Mouse (Mus musculus): Measurements from ENCODE around the gene Hoxd9. TPM values are rescaled to one million over a fixed set of nuclear protein-coding genes. Genes with fewer than 3 reads are reported as not detected.
A peak's percentile ranks its signal among the peaks of the same experiment; 100 is the strongest.

Hoxd9 gene
- polyA plus RNA-seq, 1 experiment from 2014 or later = 3.9 TPM

DNA sequence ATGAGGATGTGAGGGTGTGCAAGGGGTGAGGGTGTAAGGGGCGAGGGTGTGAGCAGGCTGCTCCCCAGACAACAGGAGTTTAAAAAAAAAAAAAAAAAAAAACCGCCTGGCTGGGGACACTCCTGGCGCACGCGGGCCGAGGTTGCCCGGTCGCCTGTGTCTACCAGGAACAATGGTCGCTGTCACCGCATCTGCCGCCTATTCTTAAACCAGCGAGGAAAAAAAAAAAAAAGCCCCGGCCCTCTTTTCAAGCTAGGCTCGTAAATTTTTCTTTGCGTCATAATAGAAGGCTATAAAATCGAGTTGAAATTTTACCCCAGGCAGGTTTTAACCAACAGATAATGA, 35.8 kb downstream of the Hoxd9 start:
- no peak for ATAC-seq (replicated peaks; ENCODE audit: low FRiP score, low TSS enrichment, low read depth)
- Histone ChIP-seq H3K36me3 (ENCODE audit: control insufficient read depth, insufficient read depth, low read length) (no peaks in the 10 kb centered on the region), H3K27me3 (replicated peaks; ENCODE audit: control insufficient read depth, insufficient read depth, low read length) (peaks cover 97% of the 10 kb centered on the region), H3K4me1 (replicated peaks; ENCODE audit: control insufficient read depth, insufficient read depth, low read length) (peaks cover 3% of the 10 kb centered on the region; the same call in 1 of the 2 replicates), H3K4me3 (ENCODE audit: low read depth, low read length) (peak overlapping the region; percentile 30), H3K9ac (ENCODE audit: low read length) (peak overlapping the region; percentile 32; the same call in 1 of the 2 replicates), H3K4me2 (ENCODE audit: low read length) (peak overlapping the region; percentile 49), H3K27ac (ENCODE audit: low read depth) (peak overlapping the region; percentile 70; the same call in 1 of the 2 replicates), H3K9me3 (ENCODE audit: control insufficient read depth, low read length) (no peaks in the 10 kb centered on the region)
- 4% methylated on average over 16 of the region's 16 CpGs for WGBS
- DNase-seq (ENCODE audit: low spot score) = peak; percentile 74

DNA sequence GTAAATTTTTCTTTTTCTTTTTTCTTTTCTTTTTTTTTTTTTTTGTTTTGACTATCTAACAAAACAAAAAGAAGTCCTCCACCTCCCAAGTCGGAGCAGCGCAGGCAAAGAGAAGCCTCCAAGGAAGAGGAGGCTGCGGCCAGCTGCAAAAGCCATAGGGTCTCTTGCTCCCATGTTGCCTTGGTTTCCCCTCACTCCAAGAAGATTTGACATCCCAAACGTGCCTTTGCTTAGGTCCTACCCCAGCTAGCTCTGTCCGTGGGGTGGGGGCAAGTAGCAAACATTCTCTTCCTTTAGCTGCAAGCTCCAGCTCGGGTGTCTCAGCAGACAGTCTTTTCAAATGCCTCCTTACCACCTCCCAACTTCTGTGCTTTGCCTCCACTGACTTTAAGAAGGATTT, 36.2 kb downstream of the Hoxd9 start:
- 21% methylated on average over 6 of the region's 6 CpGs for WGBS
- DNase-seq (ENCODE audit: low spot score) (peak; percentile 77), ATAC-seq (replicated peaks; ENCODE audit: low FRiP score, low TSS enrichment, low read depth) (no peak)
- H3K4me1 ChIP-seq (replicated peaks; ENCODE audit: control insufficient read depth, insufficient read depth, low read length) = peaks cover 3% of the 10 kb centered on the region; the same call in 1 of the 2 replicates
- peak overlapping the region; percentile 30 for H3K4me3 ChIP-seq (ENCODE audit: low read depth, low read length)
- no peaks in the 10 kb centered on the region for H3K9me3 ChIP-seq (ENCODE audit: control insufficient read depth, low read length)
- H3K27ac ChIP-seq (ENCODE audit: low read depth) = peak overlapping the region; percentile 70
- peak overlapping the region; percentile 49 for H3K4me2 ChIP-seq (ENCODE audit: low read length)
- H3K36me3 ChIP-seq (ENCODE audit: control insufficient read depth, insufficient read depth, low read length) = no peaks in the 10 kb centered on the region
- H3K9ac ChIP-seq (ENCODE audit: low read length) = peak overlapping the region; percentile 32
- H3K27me3 ChIP-seq (replicated peaks; ENCODE audit: control insufficient read depth, insufficient read depth, low read length) = peaks cover 97% of the 10 kb centered on the region

DNA sequence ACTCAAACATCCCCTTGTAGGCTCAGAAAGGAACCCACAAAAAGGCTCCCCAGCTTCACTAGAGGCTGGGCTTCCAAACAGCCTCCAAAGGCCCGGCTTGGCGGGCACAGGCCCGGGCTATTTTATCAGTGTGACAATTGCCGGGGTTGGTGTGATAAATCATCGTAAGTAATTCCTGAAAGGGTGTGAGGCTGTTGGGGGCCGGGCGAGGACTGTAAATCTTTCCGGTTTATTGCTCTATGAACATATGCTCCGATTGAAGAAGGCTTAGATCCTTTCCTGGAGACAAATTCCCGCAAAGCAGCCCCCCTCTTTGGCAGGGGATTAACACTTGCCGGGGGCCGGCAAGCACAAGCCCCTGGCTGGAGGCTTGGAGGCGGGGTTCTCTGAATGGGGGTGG, 36.9 kb downstream of the Hoxd9 start:
- Histone ChIP-seq H3K4me1 (replicated peaks; ENCODE audit: control insufficient read depth, insufficient read depth, low read length) (peaks cover 3% of the 10 kb centered on the region; the same call in 1 of the 2 replicates), H3K36me3 (ENCODE audit: control insufficient read depth, insufficient read depth, low read length) (no peaks in the 10 kb centered on the region), H3K4me2 (ENCODE audit: low read length) (peak overlapping the region; percentile 49), H3K4me3 (ENCODE audit: low read depth, low read length) (peak overlapping the region; percentile 23; the same call in 1 of the 2 replicates), H3K9me3 (ENCODE audit: control insufficient read depth, low read length) (no peaks in the 10 kb centered on the region), H3K9ac (ENCODE audit: low read length) (peak overlapping the region; percentile 43), H3K27ac (ENCODE audit: low read depth) (peak overlapping the region; percentile 70), H3K27me3 (replicated peaks; ENCODE audit: control insufficient read depth, insufficient read depth, low read length) (peaks cover 97% of the 10 kb centered on the region)
- ATAC-seq (replicated peaks; ENCODE audit: low FRiP score, low TSS enrichment, low read depth) = no peak; the same call in 1 of the 2 replicates
- DNase-seq (ENCODE audit: low spot score) = peak; percentile 74
- WGBS = 7% methylated on average over 13 of the region's 13 CpGs

DNA sequence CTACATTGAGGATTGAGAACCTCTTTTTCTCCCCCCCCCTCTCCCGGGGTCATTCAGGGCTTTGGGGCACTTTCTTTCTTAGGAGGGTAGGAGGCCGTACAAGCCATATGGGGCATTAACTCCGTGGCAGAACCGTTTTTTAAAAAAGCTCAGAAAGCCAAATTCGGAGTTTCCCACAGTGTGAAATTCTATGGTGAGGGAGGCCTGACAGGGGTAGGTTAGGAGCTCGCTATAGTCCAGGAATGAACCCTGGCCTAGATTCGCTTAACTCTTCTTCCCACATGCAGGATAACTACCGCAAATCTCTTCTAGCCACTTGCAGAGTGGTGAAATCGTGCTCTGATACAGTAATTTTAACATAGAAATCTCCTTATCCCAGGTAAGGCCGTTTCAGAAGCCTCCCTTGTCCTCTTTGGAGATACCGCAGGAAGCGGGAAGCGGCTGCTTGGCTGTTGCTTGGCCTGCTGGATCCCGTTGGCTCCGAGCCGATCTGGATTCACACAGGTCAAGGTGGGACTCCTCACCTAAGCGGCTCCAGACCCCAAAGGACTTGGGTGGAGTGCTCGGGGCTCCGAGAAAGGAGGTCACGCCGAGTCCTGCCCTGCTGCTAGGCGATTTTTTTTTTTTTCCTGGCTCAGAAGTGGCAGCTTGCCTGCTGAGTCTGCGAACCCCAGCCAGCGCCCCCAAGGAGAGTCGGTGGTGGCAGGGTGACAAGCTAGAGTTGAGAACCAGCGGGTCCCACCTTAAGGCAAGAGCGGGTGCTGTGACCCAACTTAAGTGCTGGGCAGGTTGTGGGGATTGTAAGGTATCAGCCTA, 37.7 kb downstream of the Hoxd9 start:
- Histone ChIP-seq H3K4me2 (ENCODE audit: low read length) (peak overlapping the region; percentile 49), H3K36me3 (ENCODE audit: control insufficient read depth, insufficient read depth, low read length) (no peaks in the 10 kb centered on the region), H3K4me3 (ENCODE audit: low read depth, low read length) (peak overlapping the region; percentile 23), H3K9me3 (ENCODE audit: control insufficient read depth, low read length) (no peaks in the 10 kb centered on the region), H3K4me1 (replicated peaks; ENCODE audit: control insufficient read depth, insufficient read depth, low read length) (peaks cover 3% of the 10 kb centered on the region; the same call in 1 of the 2 replicates), H3K9ac (ENCODE audit: low read length) (peak overlapping the region; percentile 43), H3K27me3 (replicated peaks; ENCODE audit: control insufficient read depth, insufficient read depth, low read length) (peaks cover 97% of the 10 kb centered on the region), H3K27ac (ENCODE audit: low read depth) (peak overlapping the region; percentile 70; the same call in 1 of the 2 replicates)
- no peak for ATAC-seq (replicated peaks; ENCODE audit: low FRiP score, low TSS enrichment, low read depth)
- WGBS = 25% methylated on average over 27 of the region's 27 CpGs
- peak; percentile 65 for DNase-seq (ENCODE audit: low spot score)

DNA sequence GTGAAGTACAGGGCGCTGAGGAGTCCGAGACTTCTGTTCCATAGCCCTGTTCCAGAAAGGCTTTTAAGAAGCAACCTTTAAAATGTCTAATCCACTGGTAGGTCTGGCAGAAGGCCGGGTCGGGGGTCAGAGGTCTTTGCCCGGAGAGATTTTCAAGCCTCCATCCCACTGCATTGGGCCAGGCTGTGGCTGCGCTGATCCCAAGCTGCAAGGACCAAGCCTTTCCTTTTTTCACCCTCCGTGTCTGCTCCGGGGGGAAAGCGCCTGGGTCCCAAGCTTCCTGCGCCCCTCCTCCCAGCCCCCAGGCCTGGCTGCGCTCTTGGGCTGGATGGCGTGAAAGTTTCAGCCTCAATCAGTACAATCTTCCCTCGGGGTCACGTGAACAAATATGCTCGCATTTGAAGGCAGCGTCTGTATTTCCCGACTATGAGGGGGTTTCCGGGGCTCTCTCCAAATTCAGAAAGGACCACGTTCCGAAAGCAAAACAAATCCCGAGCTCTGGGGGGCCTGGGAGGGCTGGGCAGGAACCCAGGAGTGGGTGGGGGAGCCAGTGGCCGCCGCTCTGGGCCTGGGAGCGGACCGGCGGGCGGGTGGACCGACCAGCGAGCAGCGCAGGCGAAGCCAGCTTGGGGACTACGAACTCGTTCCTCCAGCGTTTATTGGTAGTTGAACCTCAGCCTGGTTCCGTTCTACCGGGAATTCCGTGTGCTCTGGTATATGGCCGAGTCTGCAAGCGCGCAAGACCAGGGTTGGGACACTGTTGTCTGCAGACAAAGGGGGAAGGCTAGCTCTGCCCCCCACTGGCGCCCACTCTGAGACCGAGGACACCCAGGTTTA, 38.5 kb downstream of the Hoxd9 start:
- H3K4me3 ChIP-seq (ENCODE audit: low read depth, low read length) = peak overlapping the region; percentile 23
- H3K9ac ChIP-seq (ENCODE audit: low read length) = peak overlapping the region; percentile 43
- H3K27ac ChIP-seq (ENCODE audit: low read depth) = peak overlapping the region; percentile 70; the same call in 1 of the 2 replicates
- H3K4me2 ChIP-seq (ENCODE audit: low read length) = peak overlapping the region; percentile 49
- 12% methylated on average over 42 of the region's 42 CpGs for WGBS
- H3K4me1 ChIP-seq (replicated peaks; ENCODE audit: control insufficient read depth, insufficient read depth, low read length) = peaks cover 3% of the 10 kb centered on the region; the same call in 1 of the 2 replicates
- H3K9me3 ChIP-seq (ENCODE audit: control insufficient read depth, low read length) = no peaks in the 10 kb centered on the region
- H3K36me3 ChIP-seq (ENCODE audit: control insufficient read depth, insufficient read depth, low read length) = no peaks in the 10 kb centered on the region
- H3K27me3 ChIP-seq (replicated peaks; ENCODE audit: control insufficient read depth, insufficient read depth, low read length) = peaks cover 97% of the 10 kb centered on the region
- ATAC-seq (replicated peaks; ENCODE audit: low FRiP score, low TSS enrichment, low read depth) (no peak), DNase-seq (ENCODE audit: low spot score) (peak; percentile 74)

DNA sequence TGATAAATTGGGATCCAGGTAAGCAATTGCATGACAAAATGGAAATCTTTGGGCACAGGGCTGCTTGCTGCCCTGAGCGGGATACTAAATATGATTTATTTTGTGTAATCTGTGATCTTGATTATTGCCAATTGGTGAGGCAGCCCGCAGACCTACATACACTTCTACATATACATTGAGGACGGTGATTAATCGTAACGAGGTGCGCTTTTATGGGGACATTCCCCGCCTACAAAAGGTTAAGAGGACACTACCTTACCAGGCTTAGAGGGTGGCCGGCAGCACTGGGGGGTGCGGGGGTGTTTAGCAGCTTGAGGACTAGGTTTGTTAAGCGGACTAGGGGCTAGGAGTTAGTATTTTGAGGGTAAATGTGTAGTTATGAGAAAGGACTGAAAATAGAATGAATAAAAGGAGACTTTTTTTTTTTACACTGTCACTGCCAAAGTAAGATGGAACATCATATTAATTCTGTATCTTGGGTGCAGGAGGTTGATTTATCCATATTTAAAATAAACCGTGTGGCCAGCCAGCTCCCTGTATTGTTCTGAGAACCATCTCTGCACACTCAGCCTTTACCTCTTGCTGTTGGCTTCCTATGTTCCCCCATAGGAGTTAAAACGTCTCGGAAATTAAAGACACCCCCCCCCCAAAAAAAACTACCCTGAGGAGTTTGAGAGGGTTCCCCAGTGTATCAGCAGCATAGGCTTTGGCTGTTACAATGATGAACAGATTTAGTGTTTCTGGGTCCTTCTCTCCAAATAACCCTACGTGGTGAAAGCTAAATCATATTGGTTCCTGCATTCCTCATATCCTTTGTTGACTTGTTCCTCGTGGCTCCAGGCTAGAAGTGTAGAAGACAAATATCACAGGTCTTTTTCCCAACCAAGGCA, 39.4 kb downstream of the Hoxd9 start:
- H3K4me1 ChIP-seq (replicated peaks; ENCODE audit: control insufficient read depth, insufficient read depth, low read length) = peaks cover 3% of the 10 kb centered on the region; the same call in 1 of the 2 replicates
- no peaks in the 10 kb centered on the region for H3K9me3 ChIP-seq (ENCODE audit: control insufficient read depth, low read length)
- peak overlapping the region; percentile 23 for H3K4me3 ChIP-seq (ENCODE audit: low read depth, low read length)
- peaks cover 97% of the 10 kb centered on the region for H3K27me3 ChIP-seq (replicated peaks; ENCODE audit: control insufficient read depth, insufficient read depth, low read length)
- H3K27ac ChIP-seq (ENCODE audit: low read depth) = peak overlapping the region; percentile 70; the same call in 1 of the 2 replicates
- H3K36me3 ChIP-seq (ENCODE audit: control insufficient read depth, insufficient read depth, low read length) = no peaks in the 10 kb centered on the region
- peak; percentile 62 for DNase-seq (ENCODE audit: low spot score)
- H3K4me2 ChIP-seq (ENCODE audit: low read length) = peak overlapping the region; percentile 49; the same call in 1 of the 2 replicates
- no peak for ATAC-seq (replicated peaks; ENCODE audit: low FRiP score, low TSS enrichment, low read depth)
- 22% methylated on average over 15 of the region's 15 CpGs for WGBS
- H3K9ac ChIP-seq (ENCODE audit: low read length) = peak overlapping the region; percentile 43

DNA sequence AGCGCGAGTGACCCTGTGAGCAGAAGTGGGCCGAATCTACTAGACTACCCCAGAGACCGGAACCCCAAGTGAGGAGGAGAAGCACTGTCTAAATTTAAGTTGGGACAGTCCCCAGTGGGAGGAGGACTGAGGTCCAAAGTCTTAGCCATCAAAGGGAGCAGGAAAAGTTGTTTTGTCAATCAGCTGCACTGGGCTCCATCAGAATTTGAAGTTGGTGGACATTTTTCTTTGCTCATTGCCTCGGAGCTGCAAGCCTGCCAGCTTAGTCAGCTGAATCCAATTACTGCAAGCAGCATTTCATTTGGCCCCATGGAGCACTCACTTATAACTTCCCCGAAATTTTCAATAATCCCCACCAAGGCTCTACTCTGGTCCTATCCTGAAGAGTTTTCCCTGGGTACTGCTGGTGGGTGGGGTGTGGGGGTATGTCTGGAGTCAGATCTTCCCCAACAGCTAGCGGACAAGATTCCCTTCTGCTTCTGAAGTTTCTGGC, 40.1 kb downstream of the Hoxd9 start:
- H3K36me3 ChIP-seq (ENCODE audit: control insufficient read depth, insufficient read depth, low read length) = no peaks in the 10 kb centered on the region
- peak overlapping the region; percentile 60; the same call in 1 of the 2 replicates for H3K27ac ChIP-seq (ENCODE audit: low read depth)
- no peaks in the 10 kb centered on the region for H3K9me3 ChIP-seq (ENCODE audit: control insufficient read depth, low read length)
- peaks cover 3% of the 10 kb centered on the region; the same call in 1 of the 2 replicates for H3K4me1 ChIP-seq (replicated peaks; ENCODE audit: control insufficient read depth, insufficient read depth, low read length)
- peaks cover 97% of the 10 kb centered on the region for H3K27me3 ChIP-seq (replicated peaks; ENCODE audit: control insufficient read depth, insufficient read depth, low read length)
- whole genome bisulfite sequencing = 29% methylated on average over 7 of the region's 7 CpGs
- peak overlapping the region; percentile 43 for H3K9ac ChIP-seq (ENCODE audit: low read length)
- H3K4me2 ChIP-seq (ENCODE audit: low read length) = peak overlapping the region; percentile 13
- H3K4me3 ChIP-seq (ENCODE audit: low read depth, low read length) = peak overlapping the region; percentile 23; the same call in 1 of the 2 replicates
- peak; percentile 67 for DNase-seq (ENCODE audit: low spot score)
- no peak for ATAC-seq (replicated peaks; ENCODE audit: low FRiP score, low TSS enrichment, low read depth)
